Mouse (Mus musculus) testis, adult 2 months (tissue): ENCODE results near the gene Inpp4b. TPM values are rescaled to one million over a fixed set of nuclear protein-coding genes. Genes with fewer than 3 reads are reported as not detected.

Experiments used
- H3K27ac ChIP-seq: fragments of 200-500 bp; 2 replicates; pipeline ENCODE4 v1.5.1; 2012; ENCODE audit warnings: low read depth, low read length; ENCODE audit not compliant: control insufficient read depth, insufficient read depth
- H3K27me3 ChIP-seq: fragments of 200-500 bp; 2 replicates; pipeline ENCODE4 v1.6.1; 2012; ENCODE audit warnings: mild to moderate bottlenecking, low read length, moderate library complexity; ENCODE audit not compliant: control insufficient read depth, insufficient read depth
- H3K36me3 ChIP-seq: fragments of 200-500 bp; 2 replicates; pipeline ENCODE4 v1.6.1; 2012; ENCODE audit warnings: mild to moderate bottlenecking, low read length; ENCODE audit not compliant: control insufficient read depth, insufficient read depth
- H3K4me1 ChIP-seq: fragments of 200-500 bp; 2 replicates; pipeline ENCODE4 v1.6.1; 2012; ENCODE audit warnings: low read length; ENCODE audit not compliant: control insufficient read depth, insufficient read depth
- H3K4me3 ChIP-seq: fragments of 200-500 bp; 2 replicates; pipeline ENCODE4 v1.5.1; 2012; ENCODE audit warnings: low read depth, mild to moderate bottlenecking, low read length, moderate library complexity, mixed read lengths; ENCODE audit not compliant: control insufficient read depth
- CTCF ChIP-seq: fragments of 200-500 bp; IDR thresholded peaks from 2 replicates; pipeline ENCODE4 v1.5.1; 2012; ENCODE audit warnings: low read depth, mild to moderate bottlenecking, inconsistent platforms, low read length, moderate library complexity; ENCODE audit not compliant: control insufficient read depth, insufficient read depth, insufficient replicate concordance
- POLR2A ChIP-seq: fragments of 200-500 bp; IDR thresholded peaks from 2 replicates; pipeline ENCODE4 v1.6.1; 2012; ENCODE audit warnings: low read depth, mild to moderate bottlenecking, inconsistent platforms, low read length, moderate library complexity; ENCODE audit not compliant: control insufficient read depth
- polyA plus RNA-seq: library from polyadenylated mRNA; depleted of rRNA; stranded (reverse); fragments of >200 nt; gene quantifications from 2 replicates; pipeline ENCODE4 v1.2.3, GENCODE M21; 2012

Inpp4b gene
- polyA plus RNA-seq, 1 experiment = 2.3 TPM

GRCm38 (mm10) chr8:81399501-81399900, 57.1 kb downstream of the Inpp4b start:
- Histone ChIP-seq H3K27me3 (no peaks in the 10 kb centered on the region), H3K4me1 (no peaks in the 10 kb centered on the region), H3K4me3 (no peak overlapping the region), H3K27ac (no peak overlapping the region), H3K36me3 (no peaks in the 10 kb centered on the region)
- no peak for TF ChIP-seq CTCF
- TF ChIP-seq POLR2A = no peak

GRCm38 (mm10) chr8:81412707-81413106, 70.4 kb downstream of the Inpp4b start:
- Histone ChIP-seq H3K36me3 (no peaks in the 10 kb centered on the region), H3K4me1 (no peaks in the 10 kb centered on the region), H3K27ac (no peak overlapping the region), H3K4me3 (no peak overlapping the region), H3K27me3 (no peaks in the 10 kb centered on the region)
- TF ChIP-seq POLR2A (no peak), CTCF (no peak)

- Histone ChIP-seq H3K36me3 (no peaks in the 10 kb centered on the region), H3K27ac (no peak overlapping the region), H3K27me3 (no peaks in the 10 kb centered on the region), H3K4me1 (no peaks in the 10 kb centered on the region), H3K4me3 (no peak overlapping the region)
- TF ChIP-seq CTCF = no peak
- TF ChIP-seq POLR2A = no peak
These were observed 101.6 kb downstream of the Inpp4b start for GRCm38 (mm10) chr8:81443957-81444356.

GRCm38 (mm10) chr8:81449798-81450197, 107.4 kb downstream of the Inpp4b start:
- Histone ChIP-seq H3K27me3 (no peaks in the 10 kb centered on the region), H3K27ac (no peak overlapping the region), H3K4me1 (no peaks in the 10 kb centered on the region), H3K36me3 (no peaks in the 10 kb centered on the region), H3K4me3 (no peak overlapping the region)
- no peak for TF ChIP-seq CTCF
- TF ChIP-seq POLR2A = no peak

- Histone ChIP-seq H3K27me3 (no peaks in the 10 kb centered on the region), H3K36me3 (no peaks in the 10 kb centered on the region), H3K27ac (no peak overlapping the region), H3K4me1 (no peaks in the 10 kb centered on the region), H3K4me3 (no peak overlapping the region)
- no peak for TF ChIP-seq CTCF
- no peak for TF ChIP-seq POLR2A
These were observed 109.7 kb downstream of the Inpp4b start for GRCm38 (mm10) chr8:81452082-81452481.

- H3K36me3 ChIP-seq = no peaks in the 10 kb centered on the region
These were observed 112.5 kb downstream of the Inpp4b start for GRCm38 (mm10) chr8:81454830-81455229.

GRCm38 (mm10) chr8:81463762-81464161, 121.4 kb downstream of the Inpp4b start:
- Histone ChIP-seq H3K27me3 (no peaks in the 10 kb centered on the region), H3K36me3 (no peaks in the 10 kb centered on the region), H3K4me1 (no peaks in the 10 kb centered on the region), H3K4me3 (no peak overlapping the region), H3K27ac (no peak overlapping the region)
- TF ChIP-seq POLR2A (no peak), CTCF (no peak)

More at GRCm38 (mm10) chr8:81454830-81455229, 112.5 kb downstream of the Inpp4b start:
- Histone ChIP-seq H3K27me3 (no peaks in the 10 kb centered on the region), H3K27ac (no peak overlapping the region), H3K4me1 (no peaks in the 10 kb centered on the region), H3K4me3 (no peak overlapping the region)
- TF ChIP-seq POLR2A (no peak), CTCF (no peak)

GRCm38 (mm10) chr8:81466776-81467175, 124.4 kb downstream of the Inpp4b start:
- Histone ChIP-seq H3K27me3 (no peaks in the 10 kb centered on the region), H3K4me3 (no peak overlapping the region), H3K27ac (no peak overlapping the region), H3K36me3 (no peaks in the 10 kb centered on the region), H3K4me1 (no peaks in the 10 kb centered on the region)
- TF ChIP-seq CTCF = no peak
- TF ChIP-seq POLR2A = no peak
